Mouse (Mus musculus) embryo, embryonic 9.5 days (tissue): ENCODE data around the gene Acsf3.

ENCODE experiments used
- DNase-seq: peaks from one replicate; pipeline ENCODE4 v3.0.0-alpha.2; 2017; ENCODE audit errors: extremely low spot score

The Acsf3 gene

GRCm38 (mm10) chr8:122761109-122761508 is 14.2 kb upstream of the Acsf3 start:
- DNase-seq: no peak

GRCm38 (mm10) chr8:122762731-122763266 is 12.5 kb upstream of the Acsf3 start:
- no peak for DNase-seq

DNA sequence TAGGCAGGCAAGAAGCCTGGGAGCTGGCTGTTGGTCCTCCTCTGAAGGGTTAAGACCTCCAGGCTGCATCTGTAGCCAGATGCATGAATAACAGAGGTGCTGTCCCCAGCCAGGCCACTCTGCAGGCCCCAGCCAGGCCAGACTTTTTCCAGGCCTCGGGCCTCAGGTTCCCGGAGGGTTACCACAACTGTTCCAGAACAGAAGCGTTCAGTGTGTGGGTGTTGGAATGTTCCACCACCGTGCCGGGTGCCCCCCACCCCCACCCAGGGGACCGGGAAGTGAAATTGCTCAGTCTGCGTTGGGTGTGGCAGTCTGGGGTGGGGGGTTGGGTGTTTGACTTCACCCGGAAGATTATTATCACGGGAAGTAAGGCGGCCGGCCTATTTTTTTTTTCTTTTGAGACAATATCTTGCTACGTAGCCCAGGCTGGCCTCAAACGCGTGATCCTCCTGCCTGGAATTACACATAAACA is 12.0 kb upstream of the Acsf3 start:
- no peak for DNase-seq

GRCm38 (mm10) chr8:122764790-122765474 is 10.4 kb upstream of the Acsf3 start:
- no peak for DNase-seq

DNA sequence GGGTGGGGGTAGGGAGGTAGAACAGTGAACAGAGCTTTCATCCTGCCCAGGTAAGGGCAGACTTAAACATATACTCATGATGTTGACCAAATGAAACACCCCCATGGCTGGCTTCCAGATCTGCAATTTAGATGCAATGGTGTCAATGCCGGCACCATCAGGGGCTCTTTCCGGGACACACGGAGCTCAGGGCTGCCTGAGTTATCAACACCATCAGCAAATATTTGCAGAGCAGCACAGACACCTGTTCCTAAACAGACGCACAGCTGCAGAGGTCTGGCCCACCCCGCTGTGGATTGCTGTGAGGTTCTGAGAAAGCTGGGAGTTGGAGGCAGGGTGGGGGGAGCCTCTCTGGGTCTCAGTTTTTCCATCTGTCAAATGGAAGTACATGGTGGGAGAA is 9.1 kb upstream of the Acsf3 start:
- no peak for DNase-seq

- DNase-seq: no peak
Observed at GRCm38 (mm10) chr8:122766647-122767200, 8.6 kb upstream of the Acsf3 start.

GRCm38 (mm10) chr8:122767229-122767628 is 8.1 kb upstream of the Acsf3 start:
- DNase-seq: no peak

DNA sequence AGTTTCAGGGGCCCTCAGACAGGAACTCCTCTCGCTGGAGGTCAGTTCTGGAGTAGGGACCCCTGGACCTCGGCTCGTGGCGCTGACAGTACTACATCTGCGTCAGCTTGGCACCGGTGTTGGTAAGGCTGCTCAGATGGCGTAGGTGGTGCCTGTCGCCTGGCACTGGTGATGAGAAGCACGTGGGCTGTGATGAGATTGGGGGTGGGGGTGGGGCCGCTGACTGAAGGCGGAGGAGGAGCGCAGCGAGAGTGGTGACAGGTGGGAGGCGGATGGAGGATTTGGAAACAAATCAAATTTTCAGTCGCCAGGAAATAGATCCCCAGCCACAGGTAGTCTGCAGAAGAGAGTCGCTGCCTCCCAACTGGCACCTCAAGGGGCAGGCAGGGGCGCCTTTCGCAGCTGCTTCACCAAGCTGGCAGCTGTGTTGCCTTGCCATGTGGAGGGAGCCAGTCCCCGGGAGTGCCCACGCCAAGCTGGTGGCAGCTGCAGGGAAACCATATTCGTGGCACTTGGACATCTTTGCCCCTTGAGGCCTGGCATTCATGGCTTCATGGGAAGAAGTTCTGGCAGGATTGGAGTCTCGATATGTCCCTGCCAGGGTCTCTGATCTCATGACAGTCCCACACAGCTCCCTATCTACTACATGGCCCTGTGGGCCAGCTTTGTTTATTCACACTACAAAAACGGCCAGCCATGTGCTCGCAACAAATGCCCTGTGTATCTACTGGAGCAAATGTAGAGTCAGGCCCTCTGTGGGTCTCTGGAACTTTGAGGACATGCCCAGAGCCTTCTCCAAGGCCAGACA is 5.8 kb upstream of the Acsf3 start:
- DNase-seq: no peak

DNA sequence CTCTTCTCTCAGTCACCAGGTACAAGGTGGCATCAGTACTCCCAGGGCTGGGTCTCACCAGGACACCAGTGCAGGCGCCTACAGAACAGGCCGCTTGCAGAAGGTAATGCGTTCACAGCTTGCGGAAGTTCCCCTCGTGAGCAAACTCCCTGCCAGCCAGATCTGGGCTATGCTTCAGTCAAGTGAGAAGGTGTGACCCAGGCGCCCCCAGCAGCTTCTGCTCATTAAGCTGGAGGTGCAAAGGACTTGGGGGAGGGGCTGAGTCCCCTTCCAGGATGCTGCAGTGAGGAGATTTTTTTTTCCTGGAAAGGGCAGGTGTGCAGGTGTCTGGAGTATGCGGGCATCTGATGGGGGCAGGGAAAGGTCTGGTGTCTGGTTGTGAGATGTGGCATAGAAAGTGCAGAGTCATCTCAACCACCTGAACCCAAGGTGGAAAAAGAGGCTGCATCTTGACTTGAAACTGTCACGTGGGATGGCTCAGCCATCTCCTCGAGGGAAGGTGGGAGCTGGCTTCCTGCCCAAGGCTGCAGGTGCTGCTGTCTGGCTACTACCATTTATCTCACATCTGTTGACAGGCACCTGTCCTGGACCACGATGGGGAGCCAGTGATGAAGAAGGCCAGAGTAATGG is 2.7 kb upstream of the Acsf3 start:
- DNase-seq: no peak

GRCm38 (mm10) chr8:122777701-122778100 is 2.4 kb downstream of the Acsf3 start:
- no peak for DNase-seq

GRCm38 (mm10) chr8:122778703-122779239 is 3.5 kb downstream of the Acsf3 start:
- no peak for DNase-seq

- DNase-seq: no peak
Observed at GRCm38 (mm10) chr8:122779255-122779654, 4.0 kb downstream of the Acsf3 start.

DNA sequence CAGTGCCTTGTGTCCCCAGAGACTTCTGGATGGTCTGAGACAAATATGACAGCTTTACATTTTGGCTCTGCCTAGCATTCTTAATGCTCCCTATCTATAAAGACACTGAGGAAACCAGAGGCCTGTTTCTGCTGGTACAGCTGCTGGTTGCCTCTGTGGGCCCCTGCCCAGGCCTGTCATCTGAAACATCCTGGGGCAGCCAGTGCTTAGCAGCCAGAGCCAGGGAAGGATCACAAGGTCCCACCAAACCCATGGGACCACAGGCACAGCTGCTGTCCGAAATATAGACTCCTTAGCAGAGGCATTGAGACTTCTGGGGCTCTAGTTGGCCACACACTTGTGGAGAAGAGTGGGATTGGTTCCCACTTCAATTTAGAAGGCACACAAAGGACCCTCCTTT is 9.5 kb downstream of the Acsf3 start:
- no peak for DNase-seq

GRCm38 (mm10) chr8:122789796-122790195 is 14.5 kb downstream of the Acsf3 start:
- DNase-seq: no peak

GRCm38 (mm10) chr8:122793375-122794174 is 18.3 kb downstream of the Acsf3 start:
- DNase-seq: no peak

- no peak for DNase-seq
Observed at GRCm38 (mm10) chr8:122794175-122794454, 18.8 kb downstream of the Acsf3 start.

DNA sequence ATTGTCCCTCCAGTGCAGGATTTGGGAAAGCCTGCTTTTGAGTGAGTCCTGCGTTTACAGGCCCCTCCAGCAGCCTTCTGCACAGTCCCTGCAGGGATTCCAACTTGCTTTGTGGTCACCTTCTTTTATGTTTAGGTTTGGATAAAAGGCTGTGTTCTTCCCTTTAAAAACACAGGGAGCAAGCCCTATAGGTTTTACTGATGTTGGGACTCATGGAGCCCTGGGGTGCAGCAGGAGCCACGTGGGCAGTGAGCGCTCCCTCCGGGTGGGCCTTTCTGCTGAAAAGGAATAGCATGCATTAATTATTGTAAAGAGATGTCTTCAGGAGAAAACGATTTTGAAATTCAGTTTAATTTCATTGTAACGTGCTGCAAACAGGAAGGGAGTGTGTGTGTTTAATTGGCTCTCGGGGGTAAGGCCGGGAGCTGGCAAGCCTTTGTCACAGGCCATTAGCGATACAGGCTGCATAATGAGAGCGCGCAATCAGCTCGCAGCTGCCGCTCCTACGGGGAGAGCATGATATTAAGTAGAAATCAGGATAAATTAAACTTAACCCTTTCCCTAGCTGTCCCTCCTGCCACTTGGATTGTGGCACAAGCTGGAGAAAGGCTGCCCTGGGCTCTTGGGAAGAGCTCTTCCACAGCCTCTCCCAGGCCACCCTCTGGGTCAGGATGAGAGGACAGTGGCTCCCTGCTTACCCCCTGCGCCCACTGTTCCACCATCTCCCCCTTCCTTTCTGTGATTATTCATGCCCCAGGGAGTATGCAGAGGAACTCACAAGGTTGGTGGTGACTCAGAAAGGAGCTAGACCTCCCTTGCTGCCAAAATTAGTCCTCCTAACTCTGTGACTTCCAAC is 28.8 kb downstream of the Acsf3 start:
- DNase-seq: no peak

- DNase-seq: no peak
Observed at GRCm38 (mm10) chr8:122805349-122805748, 30.1 kb downstream of the Acsf3 start.

DNA sequence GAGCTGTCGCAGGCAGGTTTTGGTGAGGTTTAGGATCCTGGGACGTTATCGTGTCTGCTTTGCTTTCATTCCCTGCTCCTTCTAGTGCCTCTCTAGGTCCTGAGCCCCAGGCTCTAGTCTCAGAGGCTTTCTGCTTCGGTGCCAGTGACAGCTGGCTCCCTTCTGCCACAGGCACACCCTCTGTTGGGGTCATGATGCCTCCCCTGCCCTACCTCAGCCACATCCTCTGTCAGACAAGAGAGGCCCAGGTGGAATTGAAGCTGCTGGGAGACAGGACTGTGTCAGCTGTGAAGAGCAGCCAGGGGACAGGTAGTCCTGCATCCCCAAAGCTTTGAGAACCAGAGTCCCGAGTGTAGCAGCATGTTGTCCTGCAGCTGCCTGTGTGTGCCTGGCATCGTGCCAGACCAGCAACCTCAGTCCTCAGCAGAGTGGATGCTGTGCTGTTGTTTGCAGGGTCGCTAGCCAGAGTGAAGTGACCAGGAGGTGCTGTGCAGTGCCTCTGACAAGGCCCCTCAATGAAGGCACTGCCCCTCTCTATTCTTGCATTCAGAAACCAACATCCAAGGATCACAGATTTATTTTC is 31.8 kb downstream of the Acsf3 start:
- DNase-seq: no peak

DNA sequence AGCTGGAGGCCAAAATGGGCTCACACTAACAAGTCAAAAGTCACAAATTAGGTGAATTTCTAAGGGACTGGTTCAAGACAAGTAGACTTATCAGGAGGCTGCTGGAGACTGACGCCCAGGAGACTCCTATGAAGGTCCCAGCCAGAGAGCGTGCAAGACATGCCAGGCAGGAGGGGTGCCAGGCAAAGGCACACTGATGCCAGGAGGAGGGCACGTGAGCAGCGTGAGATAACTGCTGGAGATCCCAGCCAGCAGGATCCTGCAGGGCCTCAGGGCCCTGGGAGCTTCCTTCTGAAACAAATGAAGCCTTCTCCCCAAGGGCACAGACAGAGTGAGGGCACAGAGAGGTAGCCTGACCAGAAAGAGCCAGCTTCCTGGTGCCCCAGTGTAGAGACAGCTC is 32.6 kb downstream of the Acsf3 start:
- DNase-seq: no peak
